Mouse (Mus musculus): Measurements from ENCODE around the gene Rpl6.
"Not testable (repeated sequence)": the region's sequence is repeated elsewhere in the genome, so short reads cannot be mapped to it uniquely, and the experiment has no call there.

The Rpl6 gene

DNA sequence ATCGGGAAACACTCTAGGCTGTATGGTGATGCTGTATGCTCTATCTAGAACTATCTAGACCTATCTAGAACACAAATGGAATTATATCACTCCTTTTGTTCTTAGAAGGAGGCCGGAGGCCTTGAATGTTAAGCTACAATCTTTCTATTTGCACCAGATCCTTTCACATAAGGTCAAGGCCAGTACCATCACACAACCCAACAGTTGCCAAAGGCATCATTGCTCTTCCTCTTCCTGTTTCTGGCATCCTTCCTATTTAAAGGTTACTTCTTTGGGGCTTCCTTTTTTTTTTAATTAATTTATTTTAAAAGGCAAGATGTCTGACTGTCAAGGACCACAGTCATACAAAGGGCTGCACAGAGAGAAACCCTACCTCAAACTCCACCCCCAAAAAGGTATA is 6.9 kb upstream of the Rpl6 start:
- DNase-seq: no peak

DNA sequence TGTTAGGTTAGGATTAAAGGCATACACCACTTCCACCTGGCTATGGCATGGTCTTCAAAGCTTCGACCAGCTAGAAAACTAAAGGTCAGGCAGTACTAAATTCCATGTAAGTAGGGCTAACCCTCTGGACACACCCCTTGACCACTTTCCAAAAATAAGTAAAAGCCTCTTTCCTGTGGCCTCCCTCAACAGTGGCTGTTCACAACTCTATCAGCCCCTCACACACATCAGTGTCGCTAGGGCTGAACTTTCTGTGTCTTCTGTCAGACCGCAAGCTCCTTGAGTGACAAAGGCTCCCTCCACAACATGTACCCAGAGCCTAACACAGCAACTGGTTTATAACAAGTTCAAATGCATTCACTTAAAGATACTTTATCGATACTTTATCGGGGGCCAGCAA is 5.9 kb upstream of the Rpl6 start:
- no peak for DNase-seq

DNA sequence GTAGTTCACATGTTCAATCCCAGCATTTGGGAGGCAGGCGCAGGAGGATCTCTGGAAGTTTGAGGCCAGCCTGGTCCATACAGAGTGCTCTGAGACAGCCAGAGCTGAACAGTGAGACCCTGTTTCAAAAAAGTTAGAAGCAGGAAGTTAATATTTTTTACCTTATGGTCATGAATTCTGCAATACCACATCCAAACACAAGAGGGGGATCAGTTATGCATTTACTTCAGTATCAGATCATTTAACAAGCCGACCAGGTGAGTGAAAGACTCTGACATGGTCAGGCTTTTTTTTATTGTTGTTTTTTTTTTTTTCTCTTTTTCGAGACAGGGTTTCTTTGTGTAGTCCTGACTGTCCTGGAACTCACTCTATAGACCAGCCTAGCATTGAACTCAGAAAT is 2.5 kb upstream of the Rpl6 start:
- DNase-seq: no peak

DNA sequence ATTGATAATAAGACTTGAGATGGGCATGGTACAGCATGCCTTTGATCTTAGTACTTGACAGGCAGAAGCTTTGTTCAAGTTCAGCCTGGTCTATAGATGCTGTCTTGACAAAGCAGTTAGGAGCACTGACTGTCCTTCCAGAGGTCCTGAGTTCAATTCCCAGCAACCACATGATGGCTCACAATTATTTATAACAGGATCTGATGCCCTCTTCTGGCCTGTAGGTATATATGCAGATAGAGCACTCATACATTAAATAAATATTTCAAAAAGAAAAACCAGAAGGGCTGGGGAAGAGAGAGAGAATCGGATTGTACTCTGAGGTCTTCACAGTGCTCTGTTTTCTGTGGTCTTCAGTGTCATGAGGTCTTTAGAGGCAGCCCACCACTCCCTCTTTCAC is 1.8 kb upstream of the Rpl6 start:
- no peak for DNase-seq

DNA sequence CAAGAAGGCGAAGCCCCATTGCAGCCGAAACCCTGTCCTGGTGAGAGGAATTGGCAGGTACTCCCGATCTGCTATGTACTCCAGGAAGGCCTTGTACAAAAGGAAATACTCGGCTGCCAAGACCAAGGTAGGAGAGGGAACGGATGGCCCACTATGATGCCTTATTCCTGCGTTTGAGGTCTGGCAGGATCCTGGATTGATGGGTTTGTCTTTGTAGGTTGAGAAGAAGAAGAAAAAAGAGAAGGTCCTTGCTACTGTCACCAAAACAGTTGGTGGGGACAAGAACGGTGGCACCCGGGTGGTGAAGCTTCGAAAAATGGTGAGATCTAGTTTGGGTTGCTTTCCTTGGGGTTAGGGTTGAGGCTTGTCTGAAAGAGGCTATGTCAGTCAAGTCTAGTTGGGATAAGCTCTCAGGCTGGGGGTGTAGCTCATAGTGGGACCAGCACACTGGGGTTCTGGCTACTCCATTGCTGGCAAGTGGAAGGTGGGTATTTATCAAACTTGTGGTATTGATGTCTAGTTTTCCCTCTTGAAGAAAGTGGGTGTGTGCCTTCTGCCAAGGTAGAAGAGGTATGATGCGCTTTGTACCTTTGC is 1.4 kb downstream of the Rpl6 start:
- DNase-seq: not testable (repeated sequence)

DNA sequence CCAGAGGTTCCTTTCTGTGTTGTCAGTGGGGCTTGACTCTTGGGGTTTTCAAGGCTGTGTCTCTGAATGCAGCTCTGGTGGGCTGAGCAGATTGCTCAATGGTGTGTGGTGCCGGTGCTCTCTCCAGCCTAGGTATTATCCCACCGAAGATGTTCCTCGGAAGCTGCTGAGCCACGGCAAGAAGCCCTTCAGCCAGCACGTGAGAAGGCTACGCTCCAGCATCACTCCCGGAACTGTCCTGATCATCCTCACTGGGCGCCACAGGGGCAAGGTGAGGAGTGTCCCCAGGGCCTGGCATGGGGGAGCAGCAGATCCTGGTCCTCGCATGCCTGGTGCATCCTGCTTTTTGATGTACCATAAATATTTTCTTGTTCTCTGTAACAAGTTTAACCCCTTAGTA is 2.3 kb downstream of the Rpl6 start:
- DNase-seq: no peak

DNA sequence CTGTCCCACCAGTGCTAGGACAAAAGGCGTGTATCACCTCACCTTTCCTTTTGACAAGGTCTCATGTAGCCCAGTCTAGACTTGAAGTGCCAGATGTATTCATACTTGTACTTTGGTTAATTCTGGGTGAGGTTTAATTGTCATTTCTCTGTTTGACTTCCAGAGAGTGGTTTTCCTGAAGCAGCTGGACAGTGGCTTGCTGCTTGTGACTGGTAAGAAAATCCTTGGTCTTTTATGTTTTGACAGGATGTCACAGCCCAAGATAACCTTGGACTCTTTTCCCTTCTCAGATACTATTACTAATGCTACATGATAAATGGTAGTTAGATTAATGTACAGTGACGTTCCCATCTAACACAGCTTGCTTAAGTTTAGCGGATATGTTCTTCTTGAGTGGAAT is 2.7 kb downstream of the Rpl6 start:
- DNase-seq: no peak

DNA sequence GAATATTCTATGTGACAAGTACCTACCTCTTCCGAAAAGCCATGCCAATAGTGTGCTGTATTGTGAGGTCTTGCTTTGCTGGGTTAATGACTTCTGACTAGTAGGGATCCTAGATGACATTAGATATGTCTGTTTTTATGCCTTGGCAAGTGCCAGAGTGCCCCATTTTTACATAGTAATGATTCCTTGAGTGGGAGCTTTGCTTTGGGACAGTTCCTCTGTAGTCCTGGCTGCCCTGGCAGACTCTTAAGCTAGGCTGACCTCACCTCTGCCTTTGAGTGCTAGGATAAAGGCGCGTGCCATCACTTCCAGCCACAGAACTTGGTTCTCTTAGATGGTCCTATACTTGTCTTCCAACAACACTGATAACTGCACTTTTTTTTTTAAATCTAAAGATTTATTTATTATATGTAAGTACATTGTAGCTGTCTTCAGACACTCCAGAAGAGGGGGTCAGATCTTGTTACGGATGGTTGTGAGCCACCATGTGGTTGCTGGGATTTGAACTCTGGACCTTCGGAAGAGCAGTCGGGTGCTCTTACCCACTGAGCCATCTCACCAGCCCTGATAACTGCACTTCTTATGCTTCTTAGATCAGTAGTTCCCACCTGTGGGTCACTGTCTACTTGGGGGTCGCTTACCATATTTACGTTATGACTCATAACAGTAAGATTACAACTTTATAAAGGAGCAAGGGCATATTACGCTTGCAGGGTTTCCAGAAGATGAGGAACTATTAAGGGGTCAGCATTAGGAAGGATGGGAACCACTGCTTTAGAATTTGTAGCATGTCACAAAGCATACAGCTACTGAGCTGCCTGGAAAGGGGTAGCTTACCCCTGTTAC is 5.7 kb downstream of the Rpl6 start:
- no peak for DNase-seq

DNA sequence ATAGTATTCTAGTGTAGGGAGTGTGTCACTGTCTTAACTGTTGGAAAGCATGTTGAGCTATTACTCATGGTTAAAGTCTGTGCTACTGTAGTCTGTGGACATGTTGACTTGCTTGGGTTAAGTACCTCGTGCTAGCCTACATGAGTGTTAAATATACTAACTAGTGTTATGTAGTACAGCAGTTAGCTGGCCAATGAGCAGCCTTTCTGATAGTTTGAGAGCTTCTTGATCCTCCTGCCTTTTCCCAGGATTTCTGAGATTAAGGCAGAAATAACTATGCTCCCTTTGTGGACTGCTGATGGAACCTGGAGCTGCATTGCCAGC is 6.3 kb downstream of the Rpl6 start:
- DNase-seq: no peak

DNA sequence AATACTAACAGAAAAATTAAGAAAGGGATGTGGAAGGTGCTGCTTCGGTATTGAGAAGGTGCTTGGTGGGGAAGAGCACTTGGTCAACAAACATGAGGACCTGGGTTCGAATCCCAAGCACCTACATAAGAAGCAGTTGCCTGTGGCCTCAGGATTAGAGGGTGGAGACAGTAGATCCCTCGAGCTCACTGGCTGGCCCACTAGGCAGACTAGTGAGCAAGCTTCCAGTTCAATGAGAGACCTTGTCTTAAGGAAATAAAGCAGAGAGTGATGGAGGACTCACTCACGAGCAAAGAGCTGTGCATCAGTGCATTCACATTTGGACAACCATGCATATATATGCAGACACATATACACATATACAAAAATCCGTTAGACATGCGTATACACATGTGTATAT is 7.8 kb downstream of the Rpl6 start:
- no peak for DNase-seq

DNA sequence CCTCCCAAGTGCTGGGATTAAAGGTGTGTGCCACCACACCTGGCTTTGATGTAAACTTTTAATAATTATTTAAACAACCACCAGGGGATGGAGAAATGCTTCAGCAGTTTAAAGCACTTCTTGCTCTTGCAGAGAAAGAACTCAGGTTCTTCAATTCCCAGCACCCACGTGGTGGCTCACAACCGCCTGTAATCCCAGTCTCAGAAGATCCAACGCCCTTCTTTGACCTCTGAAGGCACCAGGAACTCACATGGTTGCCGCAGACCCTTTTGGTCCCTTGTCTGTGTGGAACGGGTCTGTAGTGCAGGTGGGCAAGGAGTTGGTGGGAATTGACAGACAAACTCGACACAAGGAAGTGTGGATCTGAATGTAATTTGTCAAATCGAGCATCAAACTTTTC is 10.4 kb downstream of the Rpl6 start:
- DNase-seq: no peak

DNA sequence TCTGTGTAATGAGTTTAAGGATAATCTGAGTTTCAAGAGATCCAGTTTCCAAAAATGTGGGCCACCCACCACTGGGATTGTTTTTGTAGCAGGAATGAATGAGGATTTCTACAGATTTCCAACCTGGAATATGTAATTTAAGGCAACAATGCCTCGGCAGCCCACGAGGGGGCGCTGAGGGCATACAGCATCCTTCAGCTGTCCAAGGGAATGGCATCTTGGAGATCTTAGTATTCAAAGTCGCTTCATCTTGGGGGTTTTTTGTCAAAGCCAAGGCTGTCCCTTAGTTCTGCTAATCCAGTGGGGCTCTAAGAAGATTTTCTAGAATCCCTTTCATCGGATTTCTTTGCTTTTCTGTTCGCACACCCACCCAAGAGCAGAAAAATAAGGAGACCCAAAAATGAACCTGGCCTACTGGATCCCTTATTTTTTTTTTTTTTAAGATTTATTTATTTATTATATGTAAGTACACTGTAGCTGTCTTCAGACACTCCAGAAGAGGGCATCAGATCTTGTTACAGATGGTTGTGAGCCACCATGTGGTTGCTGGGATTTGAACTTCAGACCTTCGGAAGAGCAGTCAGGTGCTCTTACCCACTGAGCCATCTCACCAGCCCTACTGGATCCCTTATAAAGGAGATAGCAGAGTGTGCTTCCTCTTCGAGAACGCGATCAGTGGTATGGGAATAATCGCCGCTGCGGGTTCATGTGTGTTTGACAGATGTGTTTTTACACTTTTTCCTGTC is 11.3 kb downstream of the Rpl6 start:
- peak; percentile 78 for DNase-seq

DNA sequence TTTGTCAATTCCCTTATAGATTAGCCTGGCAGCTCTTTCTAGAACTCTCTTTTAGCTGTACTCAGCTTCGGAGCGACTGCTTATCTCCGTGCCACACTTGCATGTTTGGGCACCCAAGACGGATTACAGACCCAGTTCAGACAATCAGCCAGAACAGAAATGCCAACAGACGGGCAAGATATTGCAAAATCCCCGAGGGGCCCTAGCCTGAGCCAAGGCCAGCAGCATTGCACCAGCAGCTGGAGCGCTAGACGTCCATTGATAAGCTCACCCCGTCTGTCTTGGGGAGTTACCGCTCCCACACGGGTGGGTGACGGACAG is 11.8 kb downstream of the Rpl6 start:
- DNase-seq: no peak

DNA sequence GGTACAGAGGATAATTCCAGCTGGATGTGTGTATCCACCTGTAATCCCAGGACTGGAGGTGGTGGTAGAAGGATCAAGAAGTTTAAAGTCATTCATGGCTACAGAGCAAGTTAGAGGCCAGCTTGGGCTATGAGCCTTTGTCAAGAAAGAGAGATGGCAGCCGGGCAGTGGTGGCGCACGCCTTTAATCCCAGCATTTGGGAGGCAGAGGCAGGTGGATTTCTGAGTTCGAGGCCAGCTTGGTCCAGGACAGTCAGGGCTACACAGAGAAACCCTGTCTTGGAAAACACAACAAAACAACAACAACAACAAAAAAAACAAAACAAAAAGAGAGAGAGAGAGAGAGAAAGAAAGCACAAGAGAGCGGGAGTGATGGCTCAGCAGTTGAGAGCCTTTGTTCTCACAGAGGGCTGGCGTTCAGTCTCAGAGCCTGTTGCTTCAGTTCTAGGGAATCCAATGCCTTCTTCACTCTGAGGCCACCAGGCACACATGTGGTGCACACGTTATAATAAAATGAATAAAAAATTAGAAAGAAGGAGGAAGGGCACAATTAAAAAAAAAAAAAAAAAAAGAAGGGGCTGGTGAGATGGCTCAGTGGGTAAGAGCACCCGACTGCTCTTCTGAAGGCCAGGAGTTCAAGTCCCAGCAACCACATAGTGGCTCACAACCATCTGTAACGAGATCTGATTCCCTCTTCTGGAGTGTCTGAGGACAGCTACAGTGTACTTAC is 12.5 kb downstream of the Rpl6 start:
- not testable (repeated sequence) for DNase-seq

DNA sequence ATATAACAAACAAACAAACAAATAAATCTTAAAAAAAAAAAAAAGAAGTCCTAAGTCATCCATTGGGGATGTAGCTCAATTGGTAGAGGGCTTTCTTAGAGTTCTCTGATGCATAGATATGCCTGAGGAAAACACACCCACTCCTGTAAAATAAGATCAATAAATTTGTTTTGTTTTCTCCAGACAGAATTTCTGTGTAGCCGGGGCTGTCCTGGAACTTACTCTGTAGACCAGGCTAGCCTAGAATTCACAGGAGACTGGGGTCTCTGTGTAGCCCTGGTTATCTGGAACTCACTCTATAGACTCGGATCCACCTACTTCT is 13.0 kb downstream of the Rpl6 start:
- no peak for DNase-seq

DNA sequence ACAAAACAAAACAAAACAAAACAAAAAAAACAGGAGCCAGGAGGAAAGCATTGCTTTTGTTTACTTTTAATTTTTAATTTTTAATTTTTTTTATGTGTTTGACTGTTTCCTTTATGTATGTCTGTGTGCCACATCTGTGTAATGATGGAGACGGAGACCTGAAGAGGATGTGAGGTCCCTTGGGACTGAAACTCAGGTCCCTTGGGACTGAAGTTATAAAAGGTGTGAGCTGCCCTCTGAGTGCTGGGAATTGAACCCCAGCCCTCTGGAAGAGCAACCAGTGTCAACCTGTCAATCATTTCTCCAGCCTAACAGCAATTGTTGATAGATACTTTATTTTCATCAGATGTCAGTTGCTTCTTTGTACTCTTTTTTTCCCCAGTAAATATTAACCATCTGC is 14.9 kb downstream of the Rpl6 start:
- DNase-seq: no peak

DNA sequence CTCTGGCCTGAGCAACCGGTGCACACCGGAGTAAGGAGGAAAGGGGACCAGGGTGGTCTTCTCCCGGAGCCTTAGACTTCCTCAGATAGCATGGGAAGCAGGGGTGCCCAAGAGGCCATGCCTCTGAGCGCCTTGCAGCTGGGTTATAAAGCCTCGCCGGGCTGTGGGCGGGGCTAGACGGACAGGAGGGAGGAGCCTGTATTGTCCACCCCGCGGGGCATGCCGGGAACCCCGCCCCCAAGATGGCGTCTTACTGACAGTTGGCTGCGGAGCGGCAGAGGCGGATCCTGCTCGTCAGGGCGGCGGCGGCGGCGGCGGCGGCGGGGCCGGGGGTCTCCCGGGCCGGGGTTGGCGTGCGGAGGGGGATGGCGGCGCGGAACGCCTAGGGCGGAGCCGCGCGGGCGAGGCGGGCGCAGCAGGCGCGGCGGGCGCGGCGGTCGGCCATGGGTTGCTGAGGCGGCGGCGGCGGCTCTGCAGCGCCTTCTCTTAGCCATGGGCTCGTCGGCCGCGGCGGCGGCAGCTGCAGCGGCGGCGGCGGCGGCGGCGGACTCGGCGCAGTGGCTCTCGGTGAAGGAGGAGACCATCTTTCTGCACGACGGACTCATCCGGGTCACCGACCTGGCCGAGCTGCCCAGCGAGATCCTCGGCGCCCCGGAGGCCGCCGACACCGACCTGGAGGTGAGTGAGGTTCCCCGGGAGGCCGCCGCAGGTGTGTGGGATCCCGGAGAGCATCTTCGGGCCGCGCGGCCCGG is 15.9 kb downstream of the Rpl6 start, which contains the start of gene Hectd4:
Gene Hectd4 (plus strand): TSS at position 240 of the 752 bp plus-strand sequence.
- DNase-seq: peak; percentile 97

DNA sequence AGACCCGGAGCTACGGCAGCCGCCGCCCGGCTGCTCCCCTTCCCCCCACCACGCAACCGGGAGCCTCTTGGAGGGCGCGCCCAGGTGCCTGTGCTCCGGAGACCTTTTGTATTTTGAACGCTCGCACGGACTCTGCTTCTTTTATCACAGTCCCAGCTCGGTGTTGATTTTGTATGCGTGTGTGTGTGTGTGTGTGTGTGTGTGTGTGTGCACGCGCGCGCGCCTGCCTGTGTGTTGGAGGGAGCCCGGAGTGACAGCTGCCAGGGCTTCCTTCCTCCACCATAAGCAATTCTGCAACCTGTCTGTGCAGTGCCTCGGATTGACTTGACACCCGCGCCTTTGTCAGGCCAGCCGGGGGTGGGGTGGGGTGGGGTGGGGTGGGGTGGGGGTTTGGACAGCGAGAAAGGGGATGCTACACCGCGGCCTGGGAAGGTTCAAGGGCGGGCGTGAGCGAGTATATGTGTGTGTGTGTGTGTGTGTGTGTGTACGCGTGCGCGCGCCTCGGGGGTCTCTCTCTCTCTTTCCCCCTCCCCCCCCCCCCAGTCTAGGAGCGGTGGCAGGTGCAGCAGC is 16.5 kb downstream of the Rpl6 start:
- DNase-seq: peak; percentile 53

DNA sequence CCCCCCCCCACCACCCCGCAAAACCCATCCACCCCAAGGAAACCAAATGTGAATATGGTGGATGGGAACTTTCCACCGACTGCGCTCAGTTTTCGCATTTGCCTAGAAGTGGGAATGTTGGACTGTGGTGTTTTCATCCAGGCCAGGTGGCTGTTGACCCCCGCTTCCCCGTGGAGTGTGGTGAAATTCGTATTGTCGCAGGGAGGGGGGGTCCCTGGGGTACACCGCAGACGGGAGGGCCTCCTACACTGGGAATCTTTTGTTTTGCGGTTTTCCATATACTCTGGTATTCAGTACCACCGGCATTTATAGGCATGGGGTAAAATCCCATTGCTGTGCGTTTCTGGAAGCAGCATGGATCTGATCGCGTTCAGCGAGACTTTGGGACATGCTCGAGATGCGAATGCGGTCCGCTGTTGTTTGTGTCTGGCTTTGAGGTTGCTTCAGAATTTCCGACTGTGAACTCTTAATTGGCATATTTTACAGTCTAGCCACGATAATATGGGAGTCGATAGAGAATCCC is 17.1 kb downstream of the Rpl6 start:
- DNase-seq: no peak

DNA sequence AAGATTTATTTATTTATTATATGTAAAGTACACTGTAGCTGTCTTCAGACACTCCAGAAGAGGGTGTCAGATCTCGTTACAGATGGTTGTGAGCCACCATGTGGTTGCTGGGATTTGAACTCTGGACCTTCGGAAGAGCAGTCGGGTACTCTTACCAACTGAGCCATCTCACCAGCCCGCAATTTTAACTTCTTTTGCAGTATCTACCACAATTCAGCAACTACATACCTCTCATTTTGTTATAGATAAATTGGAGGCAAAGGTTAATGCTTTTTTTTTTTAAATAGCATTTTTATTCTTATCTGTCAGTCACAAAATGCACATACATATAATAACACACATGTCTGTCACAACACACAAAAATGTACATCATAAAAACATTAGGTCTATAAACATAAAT is 19.7 kb downstream of the Rpl6 start:
- DNase-seq: not testable (repeated sequence)

DNA sequence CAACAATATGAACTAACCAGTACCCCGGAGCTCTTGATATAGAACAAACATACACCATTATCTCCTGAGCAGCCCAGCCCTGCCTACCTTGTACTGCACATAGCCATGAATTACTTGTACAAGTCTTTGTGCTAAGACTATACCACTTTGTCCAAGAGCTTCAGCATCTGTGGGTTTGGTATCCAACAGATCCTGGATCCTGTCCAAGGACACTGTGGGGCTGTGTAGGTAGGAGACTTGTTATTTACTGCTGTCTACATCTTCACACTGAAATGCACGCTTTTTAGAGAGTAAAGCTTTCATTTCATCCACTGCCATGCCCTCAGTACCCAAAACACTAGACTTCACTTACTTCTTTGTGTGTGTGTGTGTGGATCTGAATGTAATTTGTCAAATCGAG is 20.6 kb downstream of the Rpl6 start:
- no peak for DNase-seq

DNA sequence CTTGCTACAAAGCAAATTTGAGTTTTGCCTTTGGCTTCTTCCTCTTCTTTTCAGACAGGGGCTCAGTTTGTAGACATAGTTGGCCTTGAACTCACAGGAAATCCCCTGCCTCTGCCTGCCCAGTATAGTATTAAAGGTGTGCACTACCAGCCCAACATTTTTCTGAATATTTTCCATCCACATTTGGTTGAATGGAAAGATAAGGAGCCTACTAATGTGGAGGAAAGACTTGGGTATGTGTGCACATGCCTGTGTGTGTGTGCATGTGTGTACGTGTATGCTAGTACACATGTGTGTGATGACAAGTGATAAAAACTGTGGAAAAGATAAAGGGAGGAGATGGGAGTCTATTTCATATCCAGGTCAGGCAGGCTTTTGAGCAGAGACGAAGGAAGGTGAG is 21.6 kb downstream of the Rpl6 start:
- DNase-seq: no peak

All from cerebellum, adult 8-10 months (tissue).